Mouse (Mus musculus) intestine, embryonic 15.5 days (tissue): ENCODE measurements around the gene Tmem59. TPM values are rescaled to one million over a fixed set of nuclear protein-coding genes. Genes with fewer than 3 reads are reported as not detected.

Experiments
- ATAC-seq: fragments of 200-750 bp; cut with Nextera tagmentation; 2 replicates; pipeline ENCODE4 v1.8.0; 2017; ENCODE audit warnings: moderate TSS enrichment, moderate library complexity
- H3K27ac ChIP-seq: fragments of 300-500 bp; sonication (generic); 2 replicates; pipeline ENCODE4 v1.5.1; 2015; ENCODE audit warnings: mild to moderate bottlenecking, inconsistent platforms
- H3K27me3 ChIP-seq: fragments of 300-500 bp; sonication (generic); replicated peaks from 2 replicates; pipeline ENCODE4 v1.6.1; 2015; ENCODE audit warnings: inconsistent platforms
- H3K36me3 ChIP-seq: fragments of 300-500 bp; sonication (generic); 2 replicates; pipeline ENCODE4 v1.6.1; 2015; ENCODE audit warnings: inconsistent platforms
- H3K4me1 ChIP-seq: fragments of 300-500 bp; sonication (generic); replicated peaks from 2 replicates; pipeline ENCODE4 v1.6.1; 2015; ENCODE audit warnings: inconsistent platforms
- H3K4me2 ChIP-seq: fragments of 300-500 bp; sonication (generic); replicated peaks from 2 replicates; pipeline ENCODE4 v1.6.1; 2015; ENCODE audit warnings: mild to moderate bottlenecking, inconsistent platforms
- H3K4me3 ChIP-seq: fragments of 300-500 bp; sonication (generic); replicated peaks from 2 replicates; pipeline ENCODE4 v1.5.1; 2015; ENCODE audit warnings: inconsistent platforms
- H3K9ac ChIP-seq: fragments of 300-500 bp; sonication (generic); 2 replicates; pipeline ENCODE4 v1.6.1; 2015; ENCODE audit warnings: inconsistent platforms
- H3K9me3 ChIP-seq: fragments of 300-500 bp; sonication (generic); 2 replicates; pipeline ENCODE4 v1.6.1; 2016; ENCODE audit warnings: inconsistent platforms
- WGBS: fragments of 180-500 bp; shearing (Covaris S2); methylation state at CpG from one replicate; pipeline ENCODE4 v1.1.7; 2015; 5-methylcytosine and 5-hydroxymethylcytosine counted together
- polyA plus RNA-seq: library from polyadenylated mRNA; unstranded; fragments of >200 nt; fragmentation: Nextera tagmentation; extraction: Ambion mirVana; gene quantifications from 2 replicates; pipeline ENCODE4 v1.2.1, GENCODE M21; 2015

Tmem59 gene
- polyA plus RNA-seq = 394 and 425 TPM in 2 replicates

GRCm38 (mm10) chr4:107178182-107178829, at the start of gene Tmem59:
Gene Tmem59 (plus strand): TSS chr4:107178399.
- WGBS = under 1% methylated on average over 49 of the region's 49 CpGs
- peak; percentile 96 for ATAC-seq
- no peaks in the 10 kb centered on the region for H3K27me3 ChIP-seq

GRCm38 (mm10) chr4:107129373-107129772, 48.8 kb upstream of the Tmem59 start:
- Histone ChIP-seq H3K4me2 (no peak overlapping the region), H3K36me3 (no peaks in the 10 kb centered on the region), H3K9me3 (no peaks in the 10 kb centered on the region), H3K27ac (no peak overlapping the region), H3K9ac (no peak overlapping the region), H3K4me3 (no peak overlapping the region), H3K4me1 (peaks cover 14% of the 10 kb centered on the region), H3K27me3 (no peaks in the 10 kb centered on the region)
- 74% methylated on average over 8 of the region's 8 CpGs for WGBS
- no peak for ATAC-seq

More at GRCm38 (mm10) chr4:107178182-107178829, at the start of gene Tmem59:
- Histone ChIP-seq H3K27ac (peak within 1 kb of the TSS; percentile 99), H3K4me2 (peak within 1 kb of the TSS; percentile 67), H3K36me3 (no peaks in the 10 kb centered on the region), H3K9me3 (no peaks in the 10 kb centered on the region), H3K4me1 (peaks cover 21% of the 10 kb centered on the region), H3K4me3 (peak within 1 kb of the TSS; percentile 86), H3K9ac (peak within 1 kb of the TSS; percentile 86)

GRCm38 (mm10) chr4:107130534-107130933, 47.7 kb upstream of the Tmem59 start:
- H3K9ac ChIP-seq = no peak overlapping the region
- no peak overlapping the region for H3K4me2 ChIP-seq
- no peak overlapping the region for H3K4me3 ChIP-seq
- ATAC-seq = no peak
- WGBS = 29% methylated on average over 9 of the region's 9 CpGs
- no peaks in the 10 kb centered on the region for H3K9me3 ChIP-seq
- H3K27me3 ChIP-seq = no peaks in the 10 kb centered on the region
- H3K4me1 ChIP-seq = peaks cover 14% of the 10 kb centered on the region
- H3K36me3 ChIP-seq = no peaks in the 10 kb centered on the region
- no peak overlapping the region for H3K27ac ChIP-seq

GRCm38 (mm10) chr4:107134891-107135290, 43.3 kb upstream of the Tmem59 start:
- 75% methylated on average over 3 of the region's 3 CpGs for whole genome bisulfite sequencing
- no peak overlapping the region for H3K4me2 ChIP-seq
- H3K36me3 ChIP-seq = peaks cover 5% of the 10 kb centered on the region; the same call in 1 of the 2 replicates
- H3K27ac ChIP-seq = no peak overlapping the region
- H3K4me1 ChIP-seq = peaks cover 16% of the 10 kb centered on the region
- no peak for ATAC-seq
- H3K9me3 ChIP-seq = no peaks in the 10 kb centered on the region
- no peak overlapping the region for H3K4me3 ChIP-seq
- H3K9ac ChIP-seq = no peak overlapping the region
- H3K27me3 ChIP-seq = no peaks in the 10 kb centered on the region

- no peak for ATAC-seq
- peaks cover 5% of the 10 kb centered on the region; the same call in 1 of the 2 replicates for H3K36me3 ChIP-seq
- 75% methylated on average over 5 of the region's 5 CpGs for WGBS
- no peak overlapping the region for H3K27ac ChIP-seq
- H3K4me1 ChIP-seq = peaks cover 16% of the 10 kb centered on the region
- no peak overlapping the region for H3K9ac ChIP-seq
- no peak overlapping the region for H3K4me3 ChIP-seq
- H3K4me2 ChIP-seq = no peak overlapping the region
- H3K27me3 ChIP-seq = no peaks in the 10 kb centered on the region
- no peaks in the 10 kb centered on the region for H3K9me3 ChIP-seq
Observed at GRCm38 (mm10) chr4:107135663-107136062, 42.5 kb upstream of the Tmem59 start.

- H3K4me1 ChIP-seq = peaks cover 14% of the 10 kb centered on the region
- no peak overlapping the region for H3K9ac ChIP-seq
- peaks cover 5% of the 10 kb centered on the region; the same call in 1 of the 2 replicates for H3K36me3 ChIP-seq
- H3K9me3 ChIP-seq = no peaks in the 10 kb centered on the region
- no peak overlapping the region for H3K4me2 ChIP-seq
- H3K4me3 ChIP-seq = no peak overlapping the region
- no peak overlapping the region for H3K27ac ChIP-seq
- H3K27me3 ChIP-seq = no peaks in the 10 kb centered on the region
- 60% methylated on average over 3 of the region's 3 CpGs for WGBS
- ATAC-seq = no peak
Observed at GRCm38 (mm10) chr4:107136531-107136930, 41.7 kb upstream of the Tmem59 start.

- Histone ChIP-seq H3K27me3 (no peaks in the 10 kb centered on the region), H3K27ac (0 out of 2 replicates have a peak overlapping the region, but pooled peaks have one; percentile 4), H3K4me2 (no peak overlapping the region), H3K4me1 (peaks cover 14% of the 10 kb centered on the region), H3K9ac (no peak overlapping the region), H3K4me3 (no peak overlapping the region), H3K36me3 (peaks cover 5% of the 10 kb centered on the region; the same call in 1 of the 2 replicates), H3K9me3 (no peaks in the 10 kb centered on the region)
- WGBS = 58% methylated on average over 37 of the region's 37 CpGs
- peak; percentile 26; the same call in 1 of the 2 replicates for ATAC-seq
Observed at GRCm38 (mm10) chr4:107138948-107139835, 39.0 kb upstream of the Tmem59 start.

- peak; percentile 67 for ATAC-seq
- H3K27me3 ChIP-seq = no peaks in the 10 kb centered on the region
- H3K36me3 ChIP-seq = peaks cover 5% of the 10 kb centered on the region; the same call in 1 of the 2 replicates
- H3K9ac ChIP-seq = no peak overlapping the region
- no peaks in the 10 kb centered on the region for H3K9me3 ChIP-seq
- H3K27ac ChIP-seq = peak overlapping the region; percentile 48; the same call in 1 of the 2 replicates
- H3K4me2 ChIP-seq = no peak overlapping the region
- peaks cover 14% of the 10 kb centered on the region for H3K4me1 ChIP-seq
- WGBS = 29% methylated on average over 13 of the region's 13 CpGs
- H3K4me3 ChIP-seq = no peak overlapping the region
Observed at GRCm38 (mm10) chr4:107139836-107140631, 38.2 kb upstream of the Tmem59 start.

- Histone ChIP-seq H3K9ac (no peak overlapping the region), H3K36me3 (peaks cover 16% of the 10 kb centered on the region; the same call in 1 of the 2 replicates), H3K9me3 (no peaks in the 10 kb centered on the region), H3K4me2 (no peak overlapping the region), H3K27ac (no peak overlapping the region), H3K4me1 (peaks cover 14% of the 10 kb centered on the region), H3K4me3 (no peak overlapping the region), H3K27me3 (no peaks in the 10 kb centered on the region)
- 74% methylated on average over 8 of the region's 8 CpGs for WGBS
- ATAC-seq = no peak
Observed at GRCm38 (mm10) chr4:107143511-107143910, 34.7 kb upstream of the Tmem59 start.

- Histone ChIP-seq H3K4me3 (no peak overlapping the region), H3K9ac (no peak overlapping the region), H3K4me2 (no peak overlapping the region), H3K9me3 (no peaks in the 10 kb centered on the region), H3K27ac (no peak overlapping the region), H3K27me3 (no peaks in the 10 kb centered on the region), H3K36me3 (0 out of 2 replicates have a peak, but pooled peaks cover 11% of the 10 kb centered on the region), H3K4me1 (no peaks in the 10 kb centered on the region)
- no peak for ATAC-seq
- 83% methylated on average over 6 of the region's 6 CpGs for WGBS
Observed at GRCm38 (mm10) chr4:107150991-107151390, 27.2 kb upstream of the Tmem59 start.

GRCm38 (mm10) chr4:107152571-107152970, 25.6 kb upstream of the Tmem59 start:
- Histone ChIP-seq H3K4me3 (no peak overlapping the region), H3K9ac (no peak overlapping the region), H3K4me1 (no peaks in the 10 kb centered on the region), H3K27me3 (no peaks in the 10 kb centered on the region), H3K27ac (no peak overlapping the region), H3K36me3 (0 out of 2 replicates have a peak, but pooled peaks cover 2% of the 10 kb centered on the region), H3K4me2 (no peak overlapping the region), H3K9me3 (no peaks in the 10 kb centered on the region)
- WGBS = 73% methylated on average over 8 of the region's 8 CpGs
- ATAC-seq = no peak
